Mouse (Mus musculus): ENCODE measurements at regions not wholly inside any gene's neighbourhood (a gene's known extent, or its start where the extent isn't known, plus 50 kb on each side); places are given as distances from the start of the nearest gene placed in this dataset.
A peak's percentile ranks its signal among the peaks of the same experiment; 100 is the strongest.

DNA sequence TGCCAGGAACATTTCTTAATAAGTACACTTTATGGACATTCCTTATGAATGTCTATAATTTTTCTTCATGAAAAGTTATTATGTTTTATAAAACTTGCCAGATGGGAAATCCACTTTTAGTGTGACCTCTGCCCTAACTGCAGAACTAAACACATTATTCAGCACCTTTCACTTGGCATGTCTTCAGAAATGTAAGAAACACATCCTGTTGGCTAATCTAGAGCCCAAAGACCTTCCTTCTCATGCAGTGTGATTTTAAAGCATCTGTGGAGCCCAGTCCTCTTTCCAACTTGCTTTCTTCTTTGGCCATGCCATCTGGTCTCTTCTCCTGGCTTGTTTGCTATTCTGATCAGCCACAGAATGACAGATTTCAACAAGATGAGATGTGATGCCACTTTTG lies 163.6 kb upstream of the Ghitm start:
- no peak for DNase-seq
- intact Hi-C loops (cut with DNase I): no loop called here

GRCm38 (mm10) chr14:37296531-37296930 lies 161.5 kb upstream of the Ghitm start:
- intact Hi-C loops (cut with DNase I): no loop called here
- DNase-seq: no peak

DNA sequence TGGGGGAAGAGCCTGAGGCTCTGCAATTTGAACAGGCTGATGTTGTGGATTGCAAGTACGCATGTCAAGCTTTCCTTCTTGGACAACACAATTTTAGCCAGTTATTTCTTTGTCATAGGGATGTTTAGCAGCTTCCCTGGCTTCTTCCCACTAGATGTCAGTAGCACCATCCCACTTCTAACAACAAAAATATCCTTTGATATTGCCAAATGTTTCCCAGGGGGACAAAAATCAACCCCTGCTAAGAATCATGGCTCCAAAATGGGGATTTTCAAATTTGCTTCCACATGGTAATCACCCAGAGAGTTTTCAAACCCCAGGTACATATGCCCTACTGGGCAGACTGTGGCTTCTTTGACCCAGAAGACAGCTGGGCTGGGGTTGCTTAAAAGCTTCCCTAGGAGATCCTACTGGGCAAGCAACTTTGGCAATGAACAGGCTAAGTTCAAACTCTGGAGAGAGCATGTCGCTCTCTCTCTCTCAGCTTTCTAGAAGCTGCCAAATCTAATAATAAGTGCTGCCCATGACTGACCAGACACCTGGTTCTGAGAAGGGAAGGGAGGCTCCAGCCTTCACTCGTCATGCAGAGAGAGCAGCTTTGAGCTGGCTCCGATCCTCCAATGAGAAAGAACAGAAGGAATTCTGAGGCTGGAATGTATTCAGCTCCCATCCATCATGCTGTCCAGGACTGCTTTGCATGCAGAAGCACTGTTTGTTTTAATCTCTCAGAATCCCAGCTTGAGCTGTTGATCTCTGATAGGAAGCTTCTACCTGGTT lies 157.2 kb upstream of the Ghitm start:
- intact Hi-C loops (cut with DNase I): no loop called here
- no peak for DNase-seq

DNA sequence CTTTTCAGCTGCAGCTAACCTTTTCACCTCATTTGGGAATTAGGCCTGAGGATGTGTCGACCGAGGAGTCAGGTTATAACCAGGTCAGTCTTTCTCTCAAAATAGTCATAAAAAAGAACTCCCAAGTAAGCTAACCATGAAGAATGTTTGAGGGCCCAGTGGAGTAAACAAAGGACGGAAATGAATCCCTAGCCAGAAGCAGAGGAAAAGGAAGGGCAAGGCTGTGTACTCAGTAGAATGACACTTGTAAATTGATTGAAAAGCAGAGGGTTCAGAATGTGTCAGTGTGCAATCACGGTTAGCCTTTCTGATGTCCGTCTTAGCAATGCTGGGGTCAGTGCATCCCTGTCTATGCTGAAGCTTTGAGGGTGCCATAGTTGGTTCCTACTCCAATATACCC lies 149.3 kb upstream of the Ghitm start:
- intact Hi-C loops (cut with DNase I): no loop called here
- DNase-seq: no peak

- intact Hi-C loops (cut with DNase I): no loop called here
- DNase-seq: no peak
These were observed 144.3 kb upstream of the Ghitm start for GRCm38 (mm10) chr14:37279356-37279755.

- no peak for DNase-seq
- intact Hi-C loops (cut with DNase I): no loop called here
These were observed 141.9 kb upstream of the Ghitm start for GRCm38 (mm10) chr14:37276728-37277695.

GRCm38 (mm10) chr14:37272063-37272462 lies 137.0 kb upstream of the Ghitm start:
- intact Hi-C loops (cut with DNase I): no loop called here
- no peak for DNase-seq

- intact Hi-C loops (cut with DNase I): no loop called here
- no peak for DNase-seq
These were observed 136.2 kb upstream of the Ghitm start for GRCm38 (mm10) chr14:37271015-37271933.

GRCm38 (mm10) chr14:37269920-37270319 lies 134.8 kb upstream of the Ghitm start:
- intact Hi-C loops (cut with DNase I): no loop called here

DNA sequence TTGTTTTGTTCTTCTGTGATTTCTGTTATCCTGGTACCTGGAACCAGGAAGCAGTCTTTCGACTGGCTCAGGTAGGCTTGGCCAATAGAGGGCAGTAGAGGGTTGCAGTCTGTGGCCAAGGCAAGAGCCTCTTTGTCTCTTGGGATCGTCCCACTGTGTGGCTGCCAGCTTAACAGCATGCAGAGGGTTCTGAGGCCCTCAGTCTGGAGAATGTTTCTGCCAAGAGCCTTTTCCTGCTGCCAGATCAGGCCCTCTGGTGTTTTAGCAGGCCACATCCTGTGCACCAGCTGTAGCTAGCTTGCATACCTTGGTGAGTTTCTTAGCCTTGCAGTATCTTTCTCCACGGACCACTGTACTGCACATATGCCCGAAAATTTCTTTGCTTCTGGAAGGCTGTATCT lies 103.6 kb upstream of the Ghitm start:
- peak; percentile 19 to 46 for DNase-seq
- intact Hi-C loops (cut with DNase I): no loop called here

More at GRCm38 (mm10) chr14:37269920-37270319, 134.8 kb upstream of the Ghitm start:
- DNase-seq: no peak

- no peak for DNase-seq
- intact Hi-C loops (cut with DNase I): no loop called here
These were observed 102.1 kb upstream of the Ghitm start for GRCm38 (mm10) chr14:37237191-37237590.

DNA sequence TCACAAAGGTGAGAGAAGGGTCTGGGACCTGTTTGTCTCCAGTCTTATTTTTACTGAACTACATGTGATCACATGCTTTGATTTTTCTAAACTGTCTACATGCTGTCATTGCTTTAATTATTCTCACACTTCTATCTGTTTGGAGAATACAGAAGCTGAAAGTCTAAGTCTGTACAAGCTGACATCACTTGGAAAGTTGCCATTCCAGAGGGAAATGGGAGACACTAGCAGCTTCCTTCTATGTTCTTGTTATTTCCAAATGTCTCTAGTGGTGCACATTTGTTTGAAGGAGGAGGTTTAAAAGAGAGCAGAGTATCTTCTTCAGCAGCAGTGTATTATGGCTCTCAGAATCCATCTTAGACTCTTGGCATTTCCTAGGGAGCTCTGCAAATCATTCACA lies 73.2 kb upstream of the Ghitm start:
- no peak for DNase-seq
- intact Hi-C loops (cut with DNase I): no loop called here

DNA sequence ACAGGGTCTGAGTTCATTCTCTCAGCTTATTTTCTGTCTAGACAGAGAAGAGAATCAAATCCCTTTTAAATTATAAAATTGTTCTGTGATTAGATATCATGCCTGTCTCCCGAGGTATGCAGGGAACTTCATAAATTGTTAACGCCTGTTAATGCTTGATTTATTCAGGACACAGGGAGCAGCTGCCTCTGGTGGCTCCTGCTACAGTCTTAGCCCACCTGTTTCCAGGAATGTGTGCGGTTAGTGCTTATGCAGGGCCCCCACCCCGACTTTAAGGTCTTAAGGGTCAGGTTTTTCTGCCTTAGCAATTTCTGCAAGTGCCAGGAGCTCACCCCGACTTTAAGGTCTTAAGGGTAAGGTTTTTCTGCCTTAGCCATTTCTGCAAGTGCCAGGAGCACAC lies 54.7 kb upstream of the Ghitm start:
- no peak for DNase-seq

More for the DNA sequence above, 54.7 kb upstream of the Ghitm start:
- intact Hi-C loops (cut with DNase I): no loop called here
